Mouse (Mus musculus): ENCODE results near the gene Nadk.

The Nadk gene

DNA sequence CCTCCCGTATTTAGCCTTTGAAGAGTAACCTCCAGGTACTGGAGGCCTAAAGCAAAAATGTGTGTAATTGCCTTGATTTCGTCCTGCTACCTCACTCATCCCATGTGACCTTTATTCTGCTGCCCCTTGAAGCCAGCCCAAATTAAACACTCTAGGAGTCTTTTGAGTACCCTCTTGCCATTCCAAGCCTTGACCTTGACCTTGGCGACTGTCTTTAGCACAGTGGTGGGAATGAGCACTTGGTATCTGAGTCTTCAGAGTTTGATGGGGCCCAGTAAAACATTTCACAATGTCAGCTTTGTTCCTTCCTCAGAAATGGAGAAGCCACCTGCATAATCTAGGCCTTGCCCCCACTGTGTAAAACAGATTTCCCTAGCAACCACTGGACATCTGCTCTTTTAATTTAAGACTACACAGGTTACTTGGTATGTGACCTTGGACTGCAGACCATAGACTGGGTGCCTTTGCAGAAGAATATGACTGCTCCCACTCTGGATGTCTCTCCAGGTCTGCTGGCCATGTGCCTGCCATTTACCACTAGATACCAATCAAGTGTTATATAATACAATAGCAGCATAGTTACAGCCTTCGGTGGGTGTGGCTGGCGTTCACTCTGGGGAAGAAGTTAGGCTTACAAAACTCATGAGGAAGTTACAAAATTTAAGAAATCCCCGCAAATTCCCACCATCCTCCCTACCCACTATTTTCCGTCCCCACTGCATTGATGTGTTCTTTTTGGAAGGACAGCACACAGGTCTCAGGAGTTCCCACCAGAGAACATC lies at the start of gene Nadk:
Nadk (plus strand) TSS at position 718 of the 782 bp plus-strand sequence.
- peak; percentile 69 for DNase-seq (ENCODE audit: low spot score)

DNA sequence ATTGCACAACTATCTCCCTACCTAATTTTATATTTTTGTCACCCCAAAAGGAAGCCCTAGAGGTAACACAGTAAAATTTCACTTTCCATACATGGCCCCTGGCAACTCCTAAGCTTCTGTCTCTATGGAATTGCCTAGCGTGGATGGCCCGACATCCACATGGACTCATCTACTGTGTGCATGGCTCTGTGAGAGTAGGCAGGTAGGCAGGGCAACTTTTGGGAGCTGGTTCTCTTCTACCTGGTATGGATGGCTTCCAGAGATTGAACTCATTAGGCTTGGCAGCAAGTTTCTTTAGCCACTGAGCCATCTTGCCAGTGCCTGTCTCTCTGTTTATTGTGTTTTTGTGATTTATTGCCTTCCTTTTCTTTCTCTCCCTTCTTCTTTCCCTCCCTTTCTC lies 47.4 kb upstream of the Nadk start:
- DNase-seq (ENCODE audit: low spot score) = no peak

DNA sequence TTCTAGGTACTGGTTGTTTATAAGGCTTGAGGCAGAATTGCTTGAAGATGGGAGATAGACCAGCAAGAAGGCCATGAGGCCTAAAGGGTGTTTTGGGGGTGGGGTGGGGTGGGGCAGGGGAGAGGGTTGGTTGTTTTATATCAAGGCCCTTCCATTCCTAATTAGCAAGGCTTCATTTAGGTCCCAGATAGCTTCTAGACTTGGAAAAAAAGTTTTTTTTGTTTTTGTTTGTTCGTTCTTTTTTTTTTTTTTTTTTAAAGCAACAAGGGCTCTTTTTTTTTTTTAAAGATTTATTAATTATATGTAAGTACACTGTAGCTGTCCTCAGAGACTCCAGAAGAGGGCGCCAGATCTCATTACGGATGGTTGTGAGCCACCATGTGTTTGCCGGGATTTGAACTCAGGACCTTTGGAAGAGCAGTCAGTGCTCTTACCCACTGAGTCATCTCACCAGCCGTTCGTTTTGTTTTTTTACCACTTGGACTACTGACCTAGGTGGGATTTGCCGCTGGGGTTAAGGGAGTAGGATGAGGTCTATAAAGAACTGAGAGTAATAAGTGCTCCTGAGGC lies 44.1 kb upstream of the Nadk start:
- no peak for DNase-seq (ENCODE audit: low spot score)

DNA sequence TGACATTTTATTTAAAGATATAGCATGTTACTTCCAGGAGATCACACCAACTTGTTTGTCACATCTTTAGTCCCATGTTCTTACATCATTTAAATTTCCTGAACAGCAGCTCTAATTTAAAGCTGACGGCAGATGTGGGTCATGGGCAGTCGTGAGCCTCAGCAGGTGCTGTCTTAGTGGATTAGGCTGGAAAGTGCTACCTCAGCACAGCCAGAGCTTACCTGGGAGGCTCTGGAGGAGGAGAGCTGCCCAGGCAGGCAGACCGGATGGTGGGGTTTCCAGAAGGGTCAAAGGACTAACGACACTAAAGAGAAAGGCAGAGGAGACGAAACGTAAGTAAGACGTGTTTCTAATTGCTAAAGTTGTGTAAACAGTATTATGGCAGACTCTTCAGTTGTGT lies 39.9 kb upstream of the Nadk start:
- DNase-seq (ENCODE audit: low spot score) = no peak

DNA sequence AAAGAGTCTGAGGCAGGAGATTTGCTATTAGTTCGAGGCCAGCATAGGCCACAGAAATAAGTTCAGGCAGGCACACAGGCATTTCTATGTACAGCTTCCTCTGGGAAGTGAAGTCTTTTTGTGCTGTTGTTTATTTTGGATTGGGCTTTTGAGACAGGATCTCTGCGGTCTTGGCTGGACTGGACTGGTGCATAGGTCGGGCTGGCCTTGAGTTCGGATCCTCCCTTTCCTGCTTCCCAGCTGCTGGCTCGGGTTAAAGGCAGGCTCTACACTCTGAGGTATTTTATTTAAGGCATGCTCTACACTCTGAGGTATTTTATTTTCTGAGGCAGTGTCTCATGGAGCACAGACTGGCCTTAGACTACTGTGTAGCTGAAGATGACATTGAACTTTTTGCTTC lies 36.4 kb upstream of the Nadk start:
- DNase-seq (ENCODE audit: low spot score) = peak; percentile 71

DNA sequence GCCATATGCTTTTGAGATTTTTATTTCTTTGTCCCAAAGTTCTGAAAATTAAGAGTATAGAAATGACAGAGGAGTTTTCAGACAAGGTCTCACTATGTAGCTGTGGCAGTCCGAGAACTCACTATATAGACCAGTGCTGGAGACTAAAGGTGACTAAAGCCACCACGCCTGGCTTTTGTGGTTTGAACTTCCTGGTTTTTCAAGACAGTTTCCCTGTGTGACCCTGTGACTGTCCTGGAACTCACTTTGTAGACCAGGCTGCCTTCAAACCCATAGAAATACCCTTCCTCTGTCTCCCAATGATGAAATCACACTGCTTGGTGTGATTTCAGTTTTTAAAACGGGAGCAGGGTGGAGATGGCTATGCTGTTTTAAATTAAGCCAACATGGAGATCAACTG lies 32.9 kb upstream of the Nadk start:
- no peak for DNase-seq (ENCODE audit: low spot score)

DNA sequence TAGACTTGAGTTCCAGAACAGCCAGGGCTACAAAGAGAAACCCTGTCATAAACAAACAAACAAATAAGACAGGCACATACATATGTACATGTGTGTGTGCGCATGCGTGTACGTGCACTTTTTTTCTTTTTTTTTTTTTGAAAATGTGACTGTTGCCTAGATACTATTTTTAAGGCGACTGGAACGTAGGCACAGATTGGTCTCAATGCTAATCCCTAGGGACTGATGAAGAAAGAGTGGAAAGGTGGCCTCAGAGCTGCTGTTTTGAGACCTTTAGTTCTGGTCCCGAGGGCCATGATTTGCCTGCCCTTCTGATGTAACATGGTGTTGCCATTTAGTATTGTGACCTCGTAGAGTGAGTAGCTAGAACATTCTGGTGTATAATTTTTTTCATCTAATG lies 12.2 kb upstream of the Nadk start:
- DNase-seq (ENCODE audit: low spot score) = peak; percentile 79

DNA sequence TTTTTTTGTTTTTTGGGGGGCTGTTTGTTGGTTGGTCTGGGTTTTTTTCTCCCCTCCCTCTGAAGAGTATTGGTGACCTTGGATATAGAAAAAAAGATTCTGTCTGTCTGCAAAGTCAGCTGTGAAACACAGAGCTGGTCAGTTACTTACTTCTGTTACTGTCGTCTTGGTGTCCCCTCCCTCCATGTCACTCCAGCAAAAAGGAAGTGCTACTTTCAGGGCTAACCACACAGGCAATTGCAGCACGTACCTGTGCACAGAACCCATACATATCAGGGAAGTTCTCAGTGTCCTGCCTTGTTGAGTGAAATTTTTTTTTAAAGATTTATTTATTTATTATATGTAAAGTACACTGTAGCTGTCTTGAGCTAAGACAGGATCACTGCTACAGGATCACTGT lies 11.7 kb upstream of the Nadk start:
- DNase-seq (ENCODE audit: low spot score) = no peak

DNA sequence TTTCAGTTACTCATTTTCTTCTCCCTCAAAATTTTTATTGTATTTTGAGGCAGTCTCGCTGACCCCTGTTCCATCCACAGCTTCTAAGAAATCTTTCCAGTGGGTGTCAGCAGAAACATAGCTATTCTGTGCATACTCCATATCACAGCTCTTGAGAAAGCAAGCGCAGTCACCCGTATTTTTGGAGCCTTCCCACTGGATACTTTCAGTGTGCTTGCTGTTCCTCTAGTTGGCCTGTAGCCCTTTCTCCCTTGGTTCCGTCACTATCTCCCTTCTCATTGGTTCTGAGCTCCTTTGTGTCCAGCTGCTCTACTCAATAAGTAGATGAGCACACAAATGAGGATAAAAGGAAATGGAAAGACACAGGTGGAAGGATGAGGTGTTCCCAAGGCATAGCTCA lies 11.1 kb upstream of the Nadk start:
- peak; percentile 54 for DNase-seq (ENCODE audit: low spot score)

DNA sequence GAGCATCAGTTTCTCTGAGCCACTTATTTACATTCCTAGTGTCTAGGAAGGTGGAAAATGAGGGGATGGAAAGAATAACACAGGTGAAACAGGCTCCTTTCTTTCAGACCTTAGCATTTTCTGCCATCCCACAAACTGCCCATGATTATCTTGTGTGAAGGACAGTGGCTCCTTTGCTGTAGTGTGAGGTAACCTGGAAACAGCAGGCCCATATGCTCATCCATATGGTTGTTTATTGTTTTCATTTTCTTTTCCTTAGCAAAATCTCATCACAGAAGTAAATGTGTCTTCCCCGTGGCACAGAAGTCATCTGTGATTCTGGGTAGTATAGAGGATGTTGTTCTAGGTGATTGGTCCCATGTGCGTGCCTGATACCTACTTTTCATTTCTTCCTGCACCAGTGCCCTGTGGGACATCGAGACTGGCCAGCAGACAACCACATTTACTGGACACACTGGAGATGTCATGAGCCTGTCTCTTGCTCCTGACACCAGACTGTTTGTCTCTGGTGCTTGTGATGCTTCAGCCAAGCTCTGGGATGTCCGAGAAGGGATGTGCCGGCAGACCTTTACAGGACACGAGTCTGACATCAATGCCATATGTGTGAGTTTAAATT lies 9.2 kb upstream of the Nadk start:
- no peak for DNase-seq (ENCODE audit: low spot score)

DNA sequence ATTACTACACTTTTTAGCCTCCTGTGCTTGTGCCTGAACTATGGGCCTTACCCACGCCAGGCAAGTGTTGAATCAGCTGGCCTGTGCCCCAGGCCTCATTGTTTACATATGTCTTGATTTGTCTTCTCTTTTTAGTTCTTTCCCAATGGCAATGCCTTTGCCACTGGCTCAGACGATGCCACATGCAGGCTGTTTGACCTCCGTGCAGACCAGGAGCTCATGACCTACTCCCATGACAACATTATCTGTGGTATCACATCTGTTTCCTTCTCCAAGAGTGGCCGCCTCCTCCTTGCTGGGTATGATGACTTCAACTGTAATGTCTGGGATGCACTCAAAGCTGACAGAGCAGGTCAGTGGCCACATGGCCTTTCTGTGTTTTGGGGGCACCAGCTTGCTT lies 7.3 kb upstream of the Nadk start:
- peak; percentile 55 for DNase-seq (ENCODE audit: low spot score)

DNA sequence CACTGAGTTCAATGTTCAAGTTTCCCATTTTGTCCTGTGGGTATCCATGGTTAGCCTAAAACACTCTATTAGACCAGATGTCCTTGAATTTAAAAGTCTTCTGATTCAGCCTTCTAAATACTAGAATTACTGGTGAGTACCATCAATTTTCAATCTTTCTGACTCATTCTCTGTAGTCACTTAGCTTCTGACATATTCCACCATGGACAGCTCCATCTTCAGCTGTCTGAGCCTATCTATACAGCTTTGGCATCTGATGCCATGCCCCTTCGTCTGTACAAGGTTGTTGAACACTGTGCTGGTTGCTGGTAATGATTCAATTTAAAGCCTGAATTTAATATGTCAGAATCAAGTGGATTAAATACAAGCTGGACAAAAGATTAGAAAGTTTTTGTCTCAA lies 6.7 kb upstream of the Nadk start:
- no peak for DNase-seq (ENCODE audit: low spot score)

DNA sequence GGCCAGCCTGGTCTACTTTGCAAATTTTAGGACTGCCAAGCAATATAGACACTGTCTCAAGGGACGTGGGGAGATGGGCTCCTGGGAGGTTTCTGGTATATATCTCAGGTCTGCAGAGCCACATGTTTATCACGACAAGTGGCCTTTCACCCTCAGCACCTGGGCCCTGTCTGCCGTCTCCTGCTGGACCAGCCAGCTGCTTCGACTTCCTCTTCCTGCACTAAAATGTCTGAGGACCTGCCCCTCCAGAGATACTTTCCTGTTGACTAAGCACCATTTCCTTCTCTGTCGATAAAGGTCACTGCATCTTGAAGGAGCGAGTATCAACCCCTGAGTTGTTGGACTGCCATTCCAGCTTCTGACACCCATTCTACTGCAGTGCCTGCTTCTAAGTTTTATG lies 2.7 kb upstream of the Nadk start:
- no peak for DNase-seq (ENCODE audit: low spot score)

DNA sequence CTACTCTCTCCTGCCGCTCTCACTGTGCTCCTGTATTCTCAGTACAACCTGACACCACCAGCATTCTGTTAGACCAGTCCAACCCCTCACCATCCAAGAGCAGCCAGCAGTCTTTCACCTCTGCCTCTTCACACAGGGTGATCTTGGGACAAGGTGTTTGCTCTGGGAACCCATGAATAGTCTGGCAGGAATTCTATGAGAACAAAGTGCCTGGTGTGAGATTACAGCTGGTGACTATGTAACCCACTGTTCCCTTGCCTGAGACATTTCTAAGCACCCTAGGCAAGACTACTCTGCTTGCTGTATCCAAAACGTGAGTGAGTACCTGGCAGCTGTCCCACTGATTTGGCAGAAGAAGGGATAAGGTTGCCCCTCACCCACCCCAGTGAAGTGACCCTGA lies 1.2 kb upstream of the Nadk start:
- no peak for DNase-seq (ENCODE audit: low spot score)

DNA sequence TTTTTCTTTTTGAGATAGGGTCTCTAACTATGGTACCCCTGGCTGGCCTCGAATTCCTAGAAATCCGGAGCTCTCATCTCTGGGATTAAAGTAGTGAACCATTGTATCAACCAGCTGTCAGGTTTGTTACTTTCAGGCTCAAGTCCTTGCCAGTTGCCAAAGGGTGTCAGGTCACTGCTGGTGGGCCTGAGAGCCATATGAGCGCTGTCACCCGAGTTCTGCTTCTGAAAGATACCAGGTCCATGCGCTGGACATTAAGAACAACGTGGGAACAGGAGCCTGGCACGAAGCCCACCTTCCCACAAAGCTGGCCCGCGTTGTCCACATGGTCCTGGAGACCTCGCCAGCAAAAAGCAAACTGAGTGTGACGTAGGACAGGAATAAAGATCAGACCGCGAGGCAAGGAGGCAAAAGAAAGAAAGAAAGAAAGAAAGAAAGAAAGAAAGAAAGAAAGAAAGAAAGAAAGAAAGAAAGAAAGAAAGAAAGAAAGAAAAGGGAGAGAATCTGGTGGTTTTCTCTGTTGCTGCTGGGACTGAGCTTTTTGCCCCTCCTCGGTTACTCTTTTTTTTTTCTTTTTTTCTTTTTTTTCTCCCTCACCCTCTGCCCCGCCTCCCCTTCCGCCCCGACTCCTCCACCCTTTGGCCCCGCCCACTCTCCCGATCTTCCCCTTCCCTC lies 684 bp downstream of the Nadk start:
- DNase-seq (ENCODE audit: low spot score) = peak; percentile 73

DNA sequence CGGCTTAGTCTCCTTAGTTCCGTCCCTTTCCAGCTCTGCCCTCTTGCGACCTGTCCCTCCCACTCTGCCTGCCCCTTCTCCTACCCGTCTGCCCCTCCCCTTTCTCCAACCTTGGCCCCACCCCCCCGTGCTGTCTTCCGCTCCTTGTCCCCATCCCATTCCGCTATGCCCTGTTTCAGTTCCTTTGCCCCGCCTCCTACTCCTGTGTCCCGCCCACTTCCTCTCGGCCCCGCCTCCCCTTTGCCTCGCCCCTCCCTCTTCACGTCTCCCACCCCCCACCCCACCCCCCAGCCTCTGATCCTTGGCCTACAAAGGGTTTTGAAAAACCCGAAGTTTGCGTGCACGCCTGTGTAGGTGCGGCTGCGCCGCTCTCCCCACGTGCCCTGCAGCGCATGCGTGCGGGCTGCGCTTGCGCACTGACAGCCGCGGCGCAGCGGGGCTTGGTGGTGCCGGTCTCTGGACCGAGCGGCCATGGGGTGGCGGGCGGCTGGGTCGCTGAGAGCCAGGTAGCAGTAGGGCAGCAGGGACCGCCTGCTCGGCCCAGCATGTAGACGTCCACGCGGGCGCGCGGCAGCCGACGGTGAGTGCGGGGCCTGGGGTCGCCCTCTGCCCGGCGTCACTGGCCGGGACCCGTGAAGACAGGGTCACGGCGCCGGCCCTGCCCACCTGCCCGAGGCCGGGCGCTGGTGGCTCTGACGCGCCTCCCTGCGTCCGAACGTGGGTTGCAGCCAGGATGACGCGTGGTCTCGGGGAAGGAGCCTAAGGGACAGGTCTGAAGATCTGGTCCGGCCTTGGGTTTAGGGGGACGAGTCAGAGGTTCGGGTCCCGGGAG lies 1.4 kb downstream of the Nadk start:
- peak; percentile 99 for DNase-seq (ENCODE audit: low spot score)

DNA sequence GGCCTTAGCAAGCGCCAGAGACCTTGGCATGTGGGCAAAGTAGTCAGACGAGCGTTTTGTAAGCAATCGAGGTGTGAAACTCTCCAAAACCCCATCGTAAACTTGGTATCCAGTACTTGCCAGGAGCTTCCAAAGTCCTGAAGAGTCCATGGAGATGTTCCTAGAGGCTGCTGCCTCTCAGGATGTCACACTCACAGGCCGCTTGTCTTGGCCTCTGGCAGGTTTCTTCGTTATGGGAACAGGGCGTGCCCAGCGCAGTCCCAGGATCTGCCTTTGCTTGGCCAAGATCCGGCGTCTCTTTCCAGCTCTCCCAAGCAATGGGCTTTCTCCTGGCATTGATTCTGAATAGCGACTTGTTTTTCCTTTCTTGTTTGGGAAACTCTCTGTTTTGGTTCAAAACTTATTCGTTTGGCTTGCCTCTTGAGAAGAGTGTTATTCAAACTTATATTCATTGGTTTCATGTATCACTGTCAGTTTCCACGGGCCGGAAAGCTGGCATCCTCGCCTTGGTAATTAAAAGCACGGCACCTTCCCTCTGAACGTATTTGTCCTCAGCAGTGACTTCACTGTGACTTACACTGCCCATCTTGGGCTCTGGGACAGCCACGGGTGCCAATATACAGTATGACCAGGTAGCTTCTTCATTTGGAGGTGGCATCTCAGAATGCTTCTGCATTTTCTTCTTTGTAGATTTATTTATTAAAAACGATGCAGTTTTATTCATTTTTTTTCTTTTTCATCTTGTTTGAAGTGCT lies 2.3 kb downstream of the Nadk start:
- peak; percentile 86 for DNase-seq (ENCODE audit: low spot score)

DNA sequence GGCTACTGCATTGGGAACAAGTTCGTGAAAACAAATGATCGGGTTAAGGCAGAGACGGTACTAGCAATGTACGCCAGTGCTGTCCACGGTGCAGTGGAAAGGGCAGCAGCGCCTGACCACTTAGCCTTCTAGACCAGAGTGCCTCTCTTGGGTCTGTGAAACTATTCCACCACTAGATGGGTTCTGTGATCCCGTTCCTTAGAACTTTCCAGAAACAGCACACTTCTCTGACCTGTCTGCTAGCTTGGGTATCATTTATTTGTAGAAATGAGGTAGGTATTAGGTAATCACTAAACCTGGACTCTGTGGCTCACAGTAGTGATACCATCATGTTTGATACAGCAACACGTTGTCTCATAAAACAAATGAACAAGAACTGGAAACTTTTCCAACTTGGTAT lies 4.4 kb downstream of the Nadk start:
- DNase-seq (ENCODE audit: low spot score) = no peak

DNA sequence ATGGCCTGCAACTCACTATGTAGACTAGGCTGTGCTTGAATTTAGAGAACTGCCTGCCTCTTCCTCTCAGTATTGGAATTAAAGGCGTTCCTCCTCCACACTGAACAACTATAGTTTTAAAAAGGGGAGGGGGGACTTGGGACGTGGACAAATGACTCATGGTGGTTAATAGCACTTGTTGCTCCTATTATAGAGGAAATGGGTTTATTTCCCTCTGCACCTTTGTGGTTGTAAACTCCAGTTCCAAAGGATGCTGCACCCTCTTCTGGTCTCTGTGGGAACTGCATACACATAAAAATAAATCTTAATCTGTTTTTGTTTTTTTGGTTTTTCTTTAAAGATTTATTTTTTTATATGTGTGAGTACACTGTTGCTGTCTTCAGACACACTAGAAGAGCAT lies 6.0 kb downstream of the Nadk start:
- no peak for DNase-seq (ENCODE audit: low spot score)

DNA sequence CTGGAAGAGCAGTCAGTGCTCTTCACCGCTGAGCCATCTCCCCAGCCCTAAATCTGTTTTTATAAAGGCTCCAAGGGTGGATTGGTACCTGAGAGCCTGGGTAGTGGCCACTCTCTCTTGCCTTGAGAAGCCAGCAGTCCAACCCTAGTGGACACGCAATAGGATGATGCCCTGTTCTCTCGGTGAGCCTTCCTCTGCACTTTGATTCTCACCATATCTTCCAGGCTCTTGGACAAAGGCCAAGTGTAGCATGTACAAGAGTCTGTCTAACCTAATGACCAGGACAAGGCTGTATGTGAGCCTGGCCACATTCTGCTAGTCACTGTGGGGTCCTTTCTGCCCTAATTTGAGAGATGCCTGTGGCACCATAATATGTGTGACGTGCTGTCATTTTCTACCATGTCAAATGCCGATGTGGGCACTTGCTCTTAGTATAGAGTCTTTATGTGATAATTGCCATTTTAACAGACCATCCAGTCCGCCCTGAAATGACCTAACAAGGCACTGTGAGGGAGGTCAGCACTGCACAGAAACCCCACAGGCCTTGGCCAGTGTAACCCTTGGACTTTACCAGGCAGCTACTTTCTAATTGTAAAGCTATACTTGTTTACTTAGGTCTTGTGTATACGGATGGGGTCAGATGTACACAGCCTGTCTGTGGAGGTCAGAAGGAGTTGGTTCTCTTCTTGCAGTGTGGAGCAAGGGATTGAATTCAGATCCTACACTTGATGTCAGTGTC lies 6.6 kb downstream of the Nadk start:
- no peak for DNase-seq (ENCODE audit: low spot score)

DNA sequence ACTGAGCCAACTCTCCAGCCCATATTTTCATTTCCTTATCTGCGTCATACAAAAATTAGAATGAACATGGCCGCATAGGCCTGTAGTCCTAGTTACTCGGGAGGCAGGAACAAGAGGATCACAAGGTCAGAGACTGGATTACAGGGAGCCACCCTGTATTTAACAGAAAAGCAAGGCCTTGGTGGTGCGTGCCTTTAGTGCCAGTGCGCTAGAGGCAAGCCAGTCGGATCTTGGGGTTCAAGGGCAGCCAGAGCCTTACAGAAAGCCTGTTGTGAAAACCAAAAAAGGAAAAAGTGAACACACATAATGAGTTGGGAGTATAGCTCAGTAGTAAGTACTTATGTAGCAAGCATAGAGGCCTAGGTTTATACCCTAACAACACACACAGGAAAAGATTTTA lies 7.6 kb downstream of the Nadk start:
- no peak for DNase-seq (ENCODE audit: low spot score)
